Mouse (Mus musculus): ENCODE data around the gene Fndc3a. TPM values are rescaled to one million over a fixed set of nuclear protein-coding genes. Genes with fewer than 3 reads are reported as not detected.

Fndc3a gene
- total RNA-seq, 4 experiments from 2014 or later: 43.5 to 56.5 (median 47.7) TPM

DNA sequence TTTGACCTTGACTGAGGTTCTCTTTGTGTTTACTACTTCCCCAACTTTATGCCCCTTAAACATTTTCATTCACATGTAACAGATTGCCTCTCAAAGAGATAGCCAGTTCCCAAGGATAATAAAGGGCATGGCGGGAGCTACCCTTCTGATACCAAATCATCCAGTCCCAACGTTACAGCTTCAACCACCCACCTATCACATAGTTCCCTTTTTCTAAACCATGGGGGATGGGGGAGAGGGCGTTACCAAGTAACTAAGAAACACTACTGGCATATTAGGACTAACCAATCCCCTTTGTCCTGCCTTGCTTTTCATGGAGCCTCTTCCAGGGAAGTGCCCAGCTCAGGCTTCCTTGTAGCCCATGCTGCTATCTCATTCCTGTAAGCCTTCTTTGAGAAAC lies 32.6 kb downstream of the Fndc3a start:
- DNase-seq (ENCODE audit: low spot score in 2 of 2): no peak

DNA sequence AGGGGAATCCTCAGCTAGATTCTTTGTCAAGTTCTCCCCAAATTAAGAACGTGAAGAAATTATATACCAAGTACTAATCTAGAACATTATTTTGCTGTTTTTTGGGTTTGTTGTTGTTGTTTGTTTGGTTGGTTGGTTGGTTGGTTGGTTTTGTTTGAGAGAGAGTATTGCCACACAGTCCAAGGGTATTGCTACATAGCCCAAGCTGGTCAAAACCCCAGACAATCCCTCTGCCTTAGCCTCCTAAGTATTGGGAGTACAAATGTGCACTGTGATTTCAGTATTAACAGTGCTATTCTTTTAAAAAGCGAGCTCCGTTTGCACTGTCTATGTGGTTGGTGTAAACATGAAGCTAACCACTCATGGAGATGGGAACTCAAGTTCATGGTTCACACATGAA lies 37.9 kb downstream of the Fndc3a start:
- no peak for DNase-seq (ENCODE audit: low spot score in 2 of 2)

DNA sequence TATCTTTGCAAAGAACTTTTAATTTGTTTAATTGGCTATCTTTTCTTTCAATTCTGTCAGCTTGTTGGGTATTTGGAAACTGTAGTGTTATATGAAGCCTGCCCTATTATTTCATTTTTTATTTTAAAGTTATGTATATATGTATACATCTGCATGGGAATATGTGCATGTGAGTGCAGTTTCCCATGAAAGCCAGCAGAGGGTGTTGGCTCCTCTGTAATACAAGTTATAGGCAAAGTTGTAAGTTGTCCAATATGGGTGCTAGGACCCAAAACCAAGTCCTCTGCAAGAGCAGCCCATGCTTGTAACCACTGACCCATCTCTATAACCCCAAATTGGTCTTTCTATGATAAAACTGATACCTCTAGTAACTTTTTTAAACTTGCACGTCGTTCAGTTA lies 38.8 kb downstream of the Fndc3a start:
- DNase-seq (ENCODE audit: low spot score in 2 of 2): no peak

DNA sequence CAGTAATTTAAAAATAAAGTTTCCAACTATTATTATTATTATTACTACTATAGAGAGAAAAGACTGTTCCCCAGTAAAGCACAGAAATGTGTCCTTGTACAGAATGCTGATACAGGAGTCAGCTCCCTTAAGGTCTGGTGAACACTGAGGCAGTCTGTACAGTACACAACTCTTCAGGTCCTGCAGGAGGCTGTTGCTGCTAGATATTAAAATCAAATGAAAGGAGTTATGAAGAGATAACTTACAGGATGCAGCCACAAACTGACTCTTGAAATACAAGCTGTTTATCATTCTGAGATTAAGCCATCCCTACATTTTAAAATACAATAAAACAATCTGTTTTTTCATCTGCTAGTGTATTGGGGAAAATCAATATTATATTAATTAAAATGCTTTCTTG lies 60.5 kb downstream of the Fndc3a start:
- DNase-seq (ENCODE audit: low spot score in 2 of 2): no peak

- no peak for DNase-seq (ENCODE audit: low spot score in 2 of 2)
These were observed 64.3 kb downstream of the Fndc3a start for GRCm38 (mm10) chr14:72645512-72645911.

DNA sequence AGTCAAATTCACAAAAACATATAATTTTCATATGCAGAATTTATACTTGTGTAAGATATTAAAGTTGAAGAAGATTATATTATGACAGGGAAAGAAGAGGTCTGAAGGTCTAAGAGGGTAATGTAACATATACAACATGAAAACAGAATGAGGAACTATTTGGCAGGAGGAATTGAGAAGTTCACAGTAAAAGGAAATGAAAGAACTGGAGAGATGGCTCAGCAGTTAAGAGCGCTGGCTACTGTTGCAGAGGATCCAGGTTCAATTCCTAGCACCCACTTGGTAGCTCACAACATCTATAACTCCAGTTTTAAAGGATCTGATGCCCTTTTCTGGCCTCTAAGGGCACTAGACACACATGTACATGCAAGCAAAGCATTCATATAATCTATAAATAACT lies 65.2 kb downstream of the Fndc3a start:
- DNase-seq (ENCODE audit: low spot score in 2 of 2): no peak

- no peak for DNase-seq (ENCODE audit: low spot score in 2 of 2)
These were observed 71.3 kb downstream of the Fndc3a start for GRCm38 (mm10) chr14:72638507-72638906.

- no peak for DNase-seq (ENCODE audit: low spot score in 2 of 2)
These were observed 76.2 kb downstream of the Fndc3a start for GRCm38 (mm10) chr14:72633571-72633970.

DNA sequence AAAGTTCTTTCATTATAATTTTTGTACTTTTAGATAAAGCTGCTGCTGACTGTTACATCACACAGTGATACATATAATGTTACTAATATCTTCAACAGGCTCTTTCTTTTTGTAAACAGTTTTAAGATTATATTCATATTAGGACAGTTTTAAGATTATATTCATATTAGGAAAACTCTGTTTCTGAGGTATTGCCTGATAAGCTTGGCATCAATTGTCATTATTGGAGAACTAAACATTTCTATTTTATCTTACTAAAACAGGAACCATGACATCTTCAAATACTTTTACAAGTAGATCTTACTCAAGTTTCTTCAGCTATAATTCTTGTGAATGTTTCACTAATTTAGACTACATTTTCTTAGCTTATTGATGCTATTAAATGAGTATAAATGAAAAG lies 84.4 kb downstream of the Fndc3a start:
- DNase-seq (ENCODE audit: low spot score in 2 of 2): no peak

DNA sequence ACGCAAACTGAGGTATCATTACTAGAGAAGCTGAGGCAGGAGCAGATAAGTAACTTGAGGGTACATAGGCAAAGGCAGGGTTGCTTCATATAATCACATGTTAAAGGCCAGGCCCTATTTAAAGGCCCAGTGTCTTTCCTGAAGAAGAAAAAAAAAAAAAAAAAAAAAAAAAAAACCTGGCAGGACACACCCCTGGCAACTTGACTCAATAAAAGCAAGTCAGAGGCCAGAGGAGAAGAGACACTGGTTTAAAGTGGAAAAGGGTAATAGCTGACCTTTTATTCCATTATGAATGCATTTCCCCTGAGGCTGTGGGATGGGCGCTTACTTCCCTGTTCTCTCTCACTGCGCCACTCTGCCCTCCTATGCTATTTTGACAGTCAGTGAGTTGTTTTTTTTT lies 105.7 kb downstream of the Fndc3a start:
- DNase-seq (ENCODE audit: low spot score in 2 of 2): no peak

- no peak for DNase-seq (ENCODE audit: low spot score in 2 of 2)
These were observed 106.6 kb downstream of the Fndc3a start for GRCm38 (mm10) chr14:72603194-72603521.

DNA sequence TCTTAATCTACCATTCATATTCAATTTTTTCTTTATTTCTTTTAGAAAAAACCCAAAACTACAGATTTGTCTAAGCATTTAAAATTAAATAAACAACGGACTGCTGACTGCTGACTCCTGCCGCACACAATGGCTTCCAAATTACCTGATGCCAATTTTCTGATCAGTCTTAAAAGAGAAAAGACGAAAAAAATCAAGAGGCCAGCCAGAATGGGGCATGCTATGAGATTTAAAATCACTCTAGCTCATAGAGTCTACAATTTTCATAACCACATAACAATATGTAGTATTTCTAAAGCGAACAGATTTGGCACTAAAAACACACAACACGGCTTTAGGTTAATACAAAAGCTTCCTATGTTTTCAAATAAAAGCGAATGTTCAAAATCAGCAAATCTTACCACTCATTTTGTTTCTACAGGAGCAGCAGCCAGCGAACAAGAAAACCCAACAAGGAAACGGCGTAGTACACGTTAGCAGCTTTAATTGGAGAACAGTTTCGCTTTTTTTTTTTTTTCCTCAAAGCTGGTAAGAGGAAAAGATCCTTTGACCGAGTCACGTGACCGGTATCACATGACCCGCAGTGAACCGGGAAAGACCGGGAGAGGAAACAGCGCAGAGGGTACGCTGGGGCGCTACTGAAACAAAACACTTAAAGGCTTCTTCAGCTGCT lies 107.1 kb downstream of the Fndc3a start:
- DNase-seq (ENCODE audit: low spot score in 2 of 2): peak; percentile 86 to 89

DNA sequence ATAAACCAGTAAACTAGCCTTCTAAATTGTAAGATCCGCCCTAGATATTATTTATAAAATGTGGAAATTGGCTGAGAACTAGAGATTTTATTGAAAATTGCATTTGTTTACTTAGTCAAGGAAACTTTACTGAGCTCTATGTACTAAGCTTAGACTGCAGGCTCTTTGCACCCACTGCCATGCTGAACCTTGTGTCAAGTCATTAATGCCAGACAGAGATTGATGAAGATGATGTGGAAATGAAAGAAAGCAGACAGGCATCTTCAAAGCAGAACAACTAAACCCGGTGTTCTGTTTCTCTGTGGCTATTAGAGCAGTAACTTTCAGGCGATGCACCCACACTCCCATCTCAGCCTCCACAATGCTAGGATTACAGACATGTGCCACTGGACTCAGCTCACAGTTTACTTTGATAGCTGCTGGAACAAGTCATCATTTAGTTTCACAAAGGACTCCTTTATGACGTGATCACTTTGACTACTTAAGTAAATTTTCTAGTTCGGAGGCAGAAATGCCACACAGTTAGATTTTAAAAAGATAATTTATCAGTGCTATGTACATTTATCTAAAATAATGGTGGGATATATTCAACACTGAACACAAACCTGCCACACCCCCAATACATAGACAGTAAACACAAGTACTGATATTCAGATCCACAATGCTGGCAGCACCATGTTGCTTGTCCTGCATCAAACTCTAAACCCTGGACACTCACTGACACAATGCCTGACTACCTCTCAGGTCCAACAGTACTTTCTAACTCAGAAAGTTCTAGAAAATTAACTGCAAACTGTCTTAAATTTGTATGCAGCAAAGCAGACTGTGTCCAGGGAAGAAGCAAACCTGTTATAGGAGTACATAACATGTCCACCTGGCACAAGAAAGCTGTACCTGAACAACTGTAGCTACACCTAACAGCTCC lies 108.2 kb downstream of the Fndc3a start:
- no peak for DNase-seq (ENCODE audit: low spot score in 2 of 2)

DNA sequence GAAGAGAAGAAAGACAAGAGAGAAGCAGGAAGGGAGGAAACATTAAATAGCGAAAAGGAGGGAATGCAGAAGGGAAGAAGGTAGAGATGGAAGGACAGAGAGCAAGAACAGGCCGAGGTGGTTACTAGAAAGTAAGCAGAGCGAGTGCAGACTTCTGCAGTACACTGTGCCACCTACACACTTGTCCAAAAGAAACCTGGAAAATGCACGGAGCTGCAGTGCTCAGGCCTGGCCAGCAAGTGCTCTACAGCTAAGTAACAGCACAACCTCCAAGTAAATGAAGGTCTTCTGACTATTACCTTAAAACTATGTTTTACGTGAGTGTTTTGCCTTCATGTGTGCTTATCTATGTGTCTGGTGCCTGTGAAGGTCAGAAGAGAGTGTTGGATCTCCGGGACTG lies 109.4 kb downstream of the Fndc3a start:
- no peak for DNase-seq (ENCODE audit: low spot score in 2 of 2)

- no peak for DNase-seq (ENCODE audit: low spot score in 2 of 2)
These were observed 110.6 kb downstream of the Fndc3a start for GRCm38 (mm10) chr14:72598976-72599740.

GRCm38 (mm10) chr14:72594191-72594590 lies 115.6 kb downstream of the Fndc3a start:
- no peak for DNase-seq (ENCODE audit: low spot score in 2 of 2)

- no peak for DNase-seq (ENCODE audit: low spot score in 2 of 2)
These were observed 120.4 kb downstream of the Fndc3a start for GRCm38 (mm10) chr14:72589415-72589814.

- no peak for DNase-seq (ENCODE audit: low spot score in 2 of 2)
These were observed 126.8 kb downstream of the Fndc3a start for GRCm38 (mm10) chr14:72582979-72583378.

DNA sequence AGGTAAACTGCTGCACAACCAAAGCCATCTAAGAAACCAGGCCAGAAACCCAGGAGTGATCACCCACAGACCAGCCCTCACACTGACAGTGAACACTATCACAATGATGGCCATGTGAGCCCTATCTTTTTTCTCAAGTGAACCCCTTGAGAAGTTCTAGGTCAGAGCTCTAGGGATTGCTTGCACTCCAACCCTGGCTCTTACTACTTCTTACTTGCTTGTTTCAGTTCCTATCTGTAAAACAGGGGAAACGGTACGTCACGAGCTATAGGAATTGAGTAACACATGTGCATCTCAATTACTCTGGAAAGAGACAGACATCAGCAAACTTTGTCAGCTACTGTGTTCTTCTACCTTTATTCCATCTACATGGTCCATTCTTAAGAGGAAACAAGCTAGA lies 128.8 kb downstream of the Fndc3a start:
- DNase-seq (ENCODE audit: low spot score in 2 of 2): no peak

DNA sequence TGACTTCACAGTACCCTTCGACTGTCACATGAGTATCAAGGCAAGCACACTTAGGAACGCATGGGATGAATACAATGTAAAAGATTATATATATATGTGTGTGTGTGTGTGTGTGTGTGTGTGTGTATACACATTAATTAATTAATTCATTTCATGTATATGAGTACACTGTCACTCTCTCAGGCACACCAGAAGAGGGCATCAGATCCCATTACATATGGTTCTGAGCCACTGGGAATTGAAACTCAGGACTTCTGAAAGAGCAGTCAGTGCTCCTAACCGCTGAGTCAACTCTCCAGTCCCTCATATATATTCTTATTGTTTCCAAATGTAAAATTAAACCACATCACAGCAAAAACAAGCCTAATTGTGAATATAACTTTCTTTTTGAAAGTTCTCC lies 133.5 kb downstream of the Fndc3a start:
- no peak for DNase-seq (ENCODE audit: low spot score in 2 of 2)

DNA sequence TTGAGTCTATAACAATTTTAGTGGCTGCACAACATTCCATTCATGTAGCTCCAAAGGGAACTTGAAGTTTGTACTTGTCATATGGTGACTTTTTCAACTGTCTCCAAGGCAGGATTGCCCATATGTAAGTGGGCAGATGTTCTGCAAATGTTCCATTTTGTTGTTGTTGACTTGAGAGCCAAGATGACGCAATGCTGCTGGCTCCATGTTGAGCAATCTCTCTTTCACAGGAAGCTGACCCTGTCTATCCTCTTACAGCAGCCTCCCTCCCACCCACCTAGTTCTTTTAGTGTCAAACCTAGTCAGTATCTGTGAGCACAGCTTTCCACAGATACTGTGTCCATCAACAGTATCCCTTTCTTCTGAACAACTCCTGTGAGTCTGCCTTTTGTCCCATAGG lies 145.9 kb downstream of the Fndc3a start:
- peak; percentile 17 to 20 for DNase-seq (ENCODE audit: low spot score in 2 of 2)

- no peak for DNase-seq (ENCODE audit: low spot score in 2 of 2)
These were observed 151.0 kb downstream of the Fndc3a start for GRCm38 (mm10) chr14:72558795-72559194.
